Mouse (Mus musculus) olfactory bulb, adult 2 months (tissue): ENCODE results near the gene Adgrv1. TPM values are rescaled to one million over a fixed set of nuclear protein-coding genes. Genes with fewer than 3 reads are reported as not detected.

Experiments
- H3K27ac ChIP-seq: fragments of 200-500 bp; 2 replicates; pipeline ENCODE4 v1.5.1; 2012; ENCODE audit warnings: low read depth, low read length; ENCODE audit not compliant: insufficient read depth
- H3K4me1 ChIP-seq: fragments of 200-500 bp; 2 replicates; pipeline ENCODE4 v1.6.1; 2012; ENCODE audit warnings: low read length; ENCODE audit not compliant: control insufficient read depth, insufficient read depth
- H3K4me3 ChIP-seq: fragments of 200-500 bp; 2 replicates; pipeline ENCODE4 v1.5.1; 2012; ENCODE audit warnings: mild to moderate bottlenecking, low read depth, low read length, moderate library complexity; ENCODE audit not compliant: insufficient read depth
- CTCF ChIP-seq: fragments of 200-500 bp; IDR thresholded peaks from 2 replicates; pipeline ENCODE4 v1.5.1; 2012; ENCODE audit warnings: low read depth, mild to moderate bottlenecking, low read length, moderate library complexity; ENCODE audit not compliant: insufficient read depth
- POLR2A ChIP-seq: fragments of 200-500 bp; IDR thresholded peaks from 2 replicates; pipeline ENCODE4 v1.6.1; 2012; ENCODE audit warnings: mild to moderate bottlenecking, low read depth, low read length, moderate library complexity; ENCODE audit not compliant: insufficient read depth
- WGBS: fragments of 180-500 bp; shearing (Covaris S2); methylation state at CpG from one replicate; pipeline ENCODE4 v1.1.7; 2018; 5-methylcytosine and 5-hydroxymethylcytosine counted together
- polyA plus RNA-seq: library from polyadenylated mRNA; stranded (reverse); fragments of >200 nt; gene quantifications from 2 replicates; pipeline ENCODE4 v1.2.4, GENCODE M21; 2012; ENCODE audit warnings: low replicate concordance; ENCODE audit not compliant: missing spikeins, insufficient read depth, insufficient read length

Gene Adgrv1
- polyA plus RNA-seq = not detected in 2 replicates

DNA sequence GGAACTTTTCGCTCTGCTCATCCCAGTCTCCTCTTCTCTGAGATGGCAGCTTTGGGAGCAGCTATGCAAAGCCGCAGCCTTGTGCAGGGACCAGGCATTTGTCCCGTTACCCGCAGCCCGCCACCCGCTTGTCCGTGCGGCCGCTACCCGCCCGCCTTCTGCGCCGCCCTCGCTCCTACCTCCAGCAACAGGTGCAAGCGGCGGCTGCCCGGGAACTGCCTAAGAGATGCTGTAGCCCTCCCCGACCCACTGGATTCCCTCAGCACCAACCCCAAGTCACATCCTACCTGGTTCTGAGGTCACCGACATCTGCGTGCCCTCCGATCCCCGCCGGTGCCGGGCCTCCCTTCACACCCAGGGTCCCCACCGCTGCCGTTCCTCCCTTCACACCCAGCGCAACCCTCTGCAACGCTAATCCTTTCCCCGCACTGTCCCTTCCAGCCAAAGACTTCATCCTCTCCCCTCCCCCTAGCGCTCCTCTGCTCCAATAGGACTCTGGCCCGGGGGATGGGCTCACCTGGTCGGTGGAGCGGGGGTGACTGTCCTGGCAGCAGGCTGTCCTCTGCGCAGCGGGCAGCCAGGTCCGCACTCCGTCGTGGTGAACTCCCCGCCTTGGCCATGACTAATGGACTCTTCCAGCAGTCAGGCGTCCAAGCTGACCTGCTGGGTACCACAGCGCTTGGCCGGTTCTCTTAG lies at the start of gene Adgrv1:
TSS of gene Adgrv1 (minus strand) at position 435 of the 696 bp plus-strand sequence.
- peak within 1 kb of the TSS; percentile 50 for H3K4me3 ChIP-seq
- H3K4me1 ChIP-seq = peaks cover 7% of the 10 kb centered on the region
- WGBS = 2% methylated on average over 42 of the region's 42 CpGs
- TF ChIP-seq POLR2A (no peak), CTCF (no peak)
- no peak within 1 kb of the TSS for H3K27ac ChIP-seq

DNA sequence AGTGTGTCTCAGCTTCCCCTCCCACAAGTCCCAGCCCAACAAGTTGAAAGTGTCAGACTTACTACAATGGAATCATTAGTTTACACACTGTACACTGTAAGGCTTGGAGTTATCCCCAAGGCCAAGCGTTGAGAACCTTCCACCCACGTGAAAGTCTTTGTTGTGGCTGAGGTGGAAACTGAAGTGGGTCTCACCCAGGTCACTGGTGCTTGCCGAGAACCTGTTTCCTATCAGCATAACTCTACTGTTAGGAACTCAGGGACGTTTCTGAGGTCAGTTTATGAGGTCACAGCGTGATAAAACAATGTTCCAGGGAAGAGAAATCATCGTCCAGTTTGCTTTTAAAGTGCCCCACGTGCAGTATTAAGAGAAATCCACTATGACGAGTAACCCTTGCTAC lies 42.4 kb upstream of the Adgrv1 start:
- no peak for TF ChIP-seq CTCF
- TF ChIP-seq POLR2A = no peak
- Histone ChIP-seq H3K4me1 (no peaks in the 10 kb centered on the region), H3K4me3 (no peak overlapping the region), H3K27ac (no peak overlapping the region)
- WGBS = 88% methylated on average over 8 of the region's 8 CpGs

DNA sequence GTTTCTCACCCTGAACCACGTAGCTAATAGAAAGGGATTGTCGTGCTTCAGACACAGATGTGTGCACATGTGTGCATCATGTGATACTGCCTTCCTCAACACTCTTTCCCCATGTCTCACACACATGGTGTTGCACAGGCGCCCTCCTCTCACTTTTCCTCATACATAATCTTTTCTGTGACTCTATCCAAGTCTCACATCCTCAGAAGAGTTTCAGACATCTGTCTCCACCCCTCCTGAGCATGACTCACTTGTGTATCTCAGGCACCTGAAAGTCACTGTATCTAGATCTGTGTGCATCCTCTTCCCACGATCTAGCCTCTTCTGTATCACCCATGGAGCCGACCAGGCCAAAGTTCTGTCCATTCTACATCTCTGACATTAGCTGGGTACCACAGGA lies 34.8 kb upstream of the Adgrv1 start:
- peaks cover 5% of the 10 kb centered on the region for H3K4me1 ChIP-seq
- H3K27ac ChIP-seq = no peak overlapping the region
- H3K4me3 ChIP-seq = no peak overlapping the region
- no peak for TF ChIP-seq CTCF
- TF ChIP-seq POLR2A = no peak
- 84% methylated on average over 5 of the region's 5 CpGs for WGBS

DNA sequence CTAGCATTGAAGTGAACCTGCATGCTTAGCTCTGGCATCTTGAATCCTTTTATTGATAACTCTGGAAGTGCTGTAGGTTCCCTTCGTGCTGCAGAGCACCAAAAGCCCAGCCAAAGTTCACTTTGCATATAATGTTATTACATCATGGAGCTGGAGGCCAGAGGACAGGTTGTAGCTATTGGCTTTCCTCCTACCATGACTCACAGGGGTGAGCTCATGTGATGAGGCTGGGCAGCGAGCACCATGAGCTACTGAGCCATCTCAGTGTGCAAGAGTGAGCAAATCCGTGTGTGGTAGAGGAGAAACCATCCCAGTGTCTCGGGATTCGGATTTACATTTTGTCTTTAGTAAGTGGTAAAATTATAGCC lies 31.4 kb upstream of the Adgrv1 start:
- TF ChIP-seq POLR2A (no peak), CTCF (no peak)
- H3K4me3 ChIP-seq = no peak overlapping the region
- peaks cover 5% of the 10 kb centered on the region for H3K4me1 ChIP-seq
- 59% methylated on average over 5 of the region's 5 CpGs for WGBS
- H3K27ac ChIP-seq = no peak overlapping the region

DNA sequence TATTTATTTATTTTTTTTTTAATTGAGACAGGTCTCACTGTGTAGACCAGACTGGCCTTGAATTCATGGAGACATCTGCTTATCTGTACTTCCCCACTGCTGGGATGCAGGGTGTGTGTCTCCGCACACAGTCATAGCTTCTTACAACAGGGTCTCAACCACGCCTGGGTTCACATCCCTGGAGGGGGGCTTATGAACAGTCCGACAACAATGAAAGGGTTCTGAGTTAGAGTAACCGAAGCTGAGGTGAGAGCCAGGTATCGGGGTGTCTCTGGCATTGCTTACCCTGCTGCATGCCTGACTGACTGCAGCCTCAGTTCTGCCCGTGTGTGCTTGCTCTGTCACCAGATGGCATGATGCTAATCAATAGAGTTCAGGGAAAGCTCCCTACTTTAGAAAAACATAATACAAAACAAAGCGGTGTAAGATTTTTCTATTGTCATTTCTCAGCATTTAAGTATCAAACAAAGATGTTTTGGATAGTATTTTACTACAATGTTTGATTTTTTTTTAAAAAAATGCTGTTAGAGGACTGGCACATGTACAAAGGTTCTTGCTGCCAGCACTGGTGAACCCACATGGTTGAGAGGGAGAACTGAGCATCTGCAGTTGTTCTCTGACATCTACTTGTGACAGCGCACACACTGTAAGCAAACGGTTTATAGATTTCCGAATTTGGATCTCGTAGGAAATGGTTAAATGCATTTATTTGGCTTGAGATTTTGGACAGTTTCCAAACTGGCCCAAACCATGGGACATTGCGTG lies 30.8 kb upstream of the Adgrv1 start:
- WGBS = 75% methylated on average over 12 of the region's 12 CpGs
- TF ChIP-seq POLR2A (no peak), CTCF (no peak)
- no peak overlapping the region for H3K27ac ChIP-seq
- no peak overlapping the region for H3K4me3 ChIP-seq
- H3K4me1 ChIP-seq = peaks cover 5% of the 10 kb centered on the region

DNA sequence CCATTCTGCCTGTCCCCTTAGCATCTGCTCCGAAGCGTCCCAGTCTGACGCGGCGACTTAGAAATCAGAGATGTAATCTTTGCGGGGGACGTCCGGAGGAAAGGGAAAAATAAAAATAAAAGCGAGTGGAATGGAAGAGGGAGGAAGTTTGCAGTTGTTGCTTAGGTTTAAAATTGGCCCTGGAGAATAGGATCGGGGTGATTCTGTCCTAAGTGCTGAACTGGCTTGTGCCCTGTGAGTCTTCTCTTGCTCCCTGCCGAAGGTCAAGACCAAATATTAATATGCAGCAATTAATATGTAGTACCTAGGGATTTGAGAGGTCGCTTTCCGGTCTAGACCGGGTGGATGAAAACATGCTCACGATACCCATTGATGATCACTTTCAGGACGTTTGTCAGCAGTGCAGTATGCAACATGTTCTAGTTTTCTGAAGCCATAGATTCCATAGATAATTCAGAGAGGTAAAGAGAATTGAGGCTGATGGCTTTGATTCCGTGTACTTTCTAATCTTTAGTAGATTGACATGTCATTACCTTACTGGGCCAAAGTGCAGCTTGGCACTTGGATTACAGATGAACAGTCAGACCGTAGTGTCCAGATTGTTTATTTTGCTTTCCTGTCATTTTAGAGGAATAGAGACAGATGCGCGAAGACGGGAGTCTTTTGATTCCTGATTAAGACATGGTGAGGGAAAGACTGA lies 25.2 kb upstream of the Adgrv1 start:
- Histone ChIP-seq H3K27ac (peak overlapping the region; percentile 22; the same call in 1 of the 2 replicates), H3K4me1 (no peaks in the 10 kb centered on the region), H3K4me3 (peak overlapping the region; percentile 73)
- no peak for TF ChIP-seq POLR2A
- no peak for TF ChIP-seq CTCF
- WGBS = 3% methylated on average over 21 of the region's 21 CpGs

DNA sequence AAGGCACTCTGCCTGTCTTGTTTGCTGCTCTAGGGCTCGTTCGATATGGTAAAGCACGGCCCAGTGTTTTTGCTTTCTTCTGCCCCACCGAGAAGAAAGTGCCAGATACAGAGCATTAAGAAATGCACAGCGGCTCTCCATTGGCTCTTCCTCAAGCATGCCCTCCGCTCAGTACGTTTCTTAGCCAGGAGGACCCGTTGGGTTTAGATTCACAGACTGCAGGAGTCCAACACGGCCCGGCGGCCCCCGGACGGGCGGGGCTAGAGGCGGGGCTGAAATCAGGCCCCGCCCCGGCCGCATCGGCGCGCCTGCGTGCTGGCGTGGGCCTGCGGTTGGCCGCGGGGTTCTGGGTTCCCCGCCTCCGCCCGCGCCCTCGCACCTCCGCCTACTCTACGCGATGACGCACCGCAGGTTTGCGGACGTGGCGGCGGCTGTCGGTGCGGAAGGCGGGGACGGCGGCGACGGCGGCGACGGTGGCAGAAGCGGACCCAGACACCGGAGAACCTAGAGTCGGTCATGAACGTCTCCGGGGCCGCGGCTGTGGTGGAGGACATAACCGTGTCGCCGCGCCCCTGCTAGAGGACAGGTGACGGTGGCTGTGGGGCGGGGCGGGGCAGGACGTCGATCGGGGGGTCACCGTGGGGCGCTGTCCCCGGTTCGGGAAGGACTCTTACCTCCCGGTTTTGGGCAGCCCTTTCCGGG lies 24.5 kb upstream of the Adgrv1 start, which contains the start of gene Lysmd3:
TSS of gene Lysmd3 (plus strand) at position 313 of the 702 bp plus-strand sequence.
- peak within 1 kb of the TSS; percentile 73 for H3K4me3 ChIP-seq
- under 1% methylated on average over 73 of the region's 73 CpGs for WGBS
- TF ChIP-seq POLR2A (peak; percentile 88), CTCF (no peak)
- no peaks in the 10 kb centered on the region for H3K4me1 ChIP-seq
- peak within 1 kb of the TSS; percentile 60 for H3K27ac ChIP-seq

DNA sequence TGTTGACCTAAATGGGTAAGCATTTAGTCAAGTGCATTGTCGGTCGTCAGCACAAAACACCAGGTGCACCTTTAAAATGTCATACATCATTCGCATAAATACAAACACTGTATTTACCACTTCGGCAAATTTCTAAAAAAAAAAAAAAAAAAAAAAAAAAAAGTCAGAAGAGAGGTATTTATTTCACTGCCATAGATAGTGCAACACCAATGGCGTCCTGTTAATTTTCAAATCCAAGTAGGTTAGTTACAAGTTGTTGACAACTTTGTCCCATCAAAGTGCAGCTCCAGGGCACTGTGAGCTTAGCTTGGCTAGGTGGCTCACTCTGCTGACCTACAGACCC lies 24.0 kb upstream of the Adgrv1 start:
- no peaks in the 10 kb centered on the region for H3K4me1 ChIP-seq
- peak overlapping the region; percentile 60 for H3K27ac ChIP-seq
- H3K4me3 ChIP-seq = peak overlapping the region; percentile 73
- 15% methylated on average over 5 of the region's 5 CpGs for WGBS
- no peak for TF ChIP-seq CTCF
- no peak for TF ChIP-seq POLR2A
